Mouse (Mus musculus): ENCODE measurements around the gene Chil4. TPM values are rescaled to one million over a fixed set of nuclear protein-coding genes. Genes with fewer than 3 reads are reported as not detected.
"Not testable (repeated sequence)": the region's sequence is repeated elsewhere in the genome, so short reads cannot be mapped to it uniquely, and the experiment has no call there.

Chil4 gene
- not detected in 2 replicates for polyA plus RNA-seq (2015; fragmentation: Nextera tagmentation; extraction: Ambion mirVana)

DNA sequence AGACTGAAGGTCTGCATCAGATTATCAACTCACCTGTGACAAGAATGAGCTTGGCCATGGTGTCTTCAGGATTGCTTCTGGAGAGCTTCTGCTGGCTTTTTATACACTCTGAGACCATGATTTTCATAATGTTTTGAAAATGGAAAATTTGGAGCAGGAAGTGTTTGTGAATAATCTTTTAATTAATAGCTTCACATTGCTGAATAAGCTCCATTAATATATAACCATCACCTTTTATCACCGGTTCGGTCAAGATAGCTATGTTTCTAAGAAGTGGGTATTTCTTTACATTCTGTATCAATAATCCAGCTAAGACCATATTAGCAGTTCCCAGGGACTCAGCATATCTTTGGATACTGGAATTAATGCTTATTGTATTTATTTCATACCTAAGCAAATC, at the start of gene Chil4:
Chil4 (minus strand) TSS at position 101 of the 400 bp plus-strand sequence.
- Histone ChIP-seq H3K27ac (replicated peaks) (no peak within 1 kb of the TSS), H3K36me3 (no peaks in the 10 kb centered on the region), H3K4me1 (no peaks in the 10 kb centered on the region), H3K9me3 (peaks cover 3% of the 10 kb centered on the region; the same call in 1 of the 2 replicates), H3K9ac (no peak within 1 kb of the TSS), H3K27me3 (replicated peaks) (no peaks in the 10 kb centered on the region), H3K4me3 (no peak within 1 kb of the TSS), H3K4me2 (no peak within 1 kb of the TSS)
- 78% methylated on average over 2 of the region's 2 CpGs for WGBS
- ATAC-seq (ENCODE audit: extremely low read depth, insufficient number of reproducible peaks, low FRiP score, low TSS enrichment), result no peak

DNA sequence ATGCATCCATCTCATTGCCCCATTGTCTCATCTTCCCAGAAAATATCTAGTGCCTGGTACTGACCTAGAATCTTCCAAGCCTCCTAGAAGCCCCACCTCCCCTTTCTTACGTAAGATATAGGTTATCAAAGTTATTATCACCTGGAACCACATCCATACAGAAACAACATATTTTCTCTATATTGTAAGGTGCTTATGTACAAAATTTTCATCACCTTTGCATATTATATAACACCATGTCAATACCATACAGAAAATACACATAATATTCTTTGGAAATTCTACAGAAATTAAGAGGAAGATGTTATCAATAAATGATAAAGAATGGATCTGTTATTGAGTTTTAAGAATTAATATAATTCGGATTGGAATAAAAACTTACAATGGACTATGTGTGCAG, 46.5 kb upstream of the Chil4 start:
- ATAC-seq (ENCODE audit: extremely low read depth, insufficient number of reproducible peaks, low FRiP score, low TSS enrichment), result no peak; the same call in 1 of the 2 replicates
- H3K4me2 ChIP-seq, result no peak overlapping the region
- H3K36me3 ChIP-seq, result no peaks in the 10 kb centered on the region
- H3K4me3 ChIP-seq, result no peak overlapping the region
- 63% methylated on average over 2 of the region's 2 CpGs for WGBS
- H3K27ac ChIP-seq (replicated peaks), result no peak overlapping the region
- H3K4me1 ChIP-seq, result no peaks in the 10 kb centered on the region
- peaks cover 34% of the 10 kb centered on the region for H3K9me3 ChIP-seq
- H3K27me3 ChIP-seq (replicated peaks), result no peaks in the 10 kb centered on the region
- H3K9ac ChIP-seq, result no peak overlapping the region

GRCm38 (mm10) chr3:106264854-106265253, 45.5 kb upstream of the Chil4 start:
- no peak for ATAC-seq (ENCODE audit: extremely low read depth, insufficient number of reproducible peaks, low FRiP score, low TSS enrichment)
- Histone ChIP-seq H3K27ac (replicated peaks) (no peak overlapping the region), H3K4me2 (no peak overlapping the region), H3K4me1 (no peaks in the 10 kb centered on the region), H3K36me3 (no peaks in the 10 kb centered on the region), H3K27me3 (replicated peaks) (no peaks in the 10 kb centered on the region), H3K9me3 (peaks cover 34% of the 10 kb centered on the region), H3K9ac (no peak overlapping the region), H3K4me3 (no peak overlapping the region)

- H3K27ac ChIP-seq (replicated peaks); H3K27me3 ChIP-seq (replicated peaks); H3K4me1 ChIP-seq; H3K4me3 ChIP-seq; H3K9ac ChIP-seq; H3K4me2 ChIP-seq; ATAC-seq (ENCODE audit: extremely low read depth, insufficient number of reproducible peaks, low FRiP score, low TSS enrichment); H3K36me3 ChIP-seq: not testable (repeated sequence)
- 81% methylated on average over 11 of the region's 11 CpGs for WGBS
- H3K9me3 ChIP-seq, result peaks cover 63% of the 10 kb centered on the region
Measured at GRCm38 (mm10) chr3:106257076-106257475, 37.8 kb upstream of the Chil4 start.

DNA sequence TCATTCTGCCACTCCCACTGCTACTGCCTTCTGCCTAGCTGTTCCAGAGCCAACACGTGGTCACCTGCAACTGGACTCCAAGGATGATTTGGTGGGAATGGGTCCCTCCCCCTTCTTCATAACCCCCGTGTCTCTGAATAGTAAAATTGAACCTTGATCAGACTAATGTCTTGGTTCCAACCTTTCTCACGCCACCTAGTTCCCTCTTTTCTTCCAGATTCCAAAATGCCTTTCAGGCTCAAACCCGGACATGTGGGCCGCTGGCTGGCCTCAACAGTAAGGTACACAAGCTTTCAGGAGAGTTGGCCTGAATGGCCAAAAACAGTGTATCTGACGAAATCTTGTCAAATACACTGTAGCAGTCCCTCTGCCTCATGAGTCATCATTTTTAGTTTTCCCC, 33.4 kb upstream of the Chil4 start:
- H3K4me1 ChIP-seq, result no peaks in the 10 kb centered on the region
- H3K4me2 ChIP-seq, result no peak overlapping the region
- no peaks in the 10 kb centered on the region for H3K27me3 ChIP-seq (replicated peaks)
- ATAC-seq (ENCODE audit: extremely low read depth, insufficient number of reproducible peaks, low FRiP score, low TSS enrichment), result no peak
- H3K27ac ChIP-seq (replicated peaks), result no peak overlapping the region
- no peak overlapping the region for H3K4me3 ChIP-seq
- H3K36me3 ChIP-seq, result no peaks in the 10 kb centered on the region
- no peak overlapping the region for H3K9ac ChIP-seq
- peaks cover 58% of the 10 kb centered on the region for H3K9me3 ChIP-seq
- 71% methylated on average over 6 of the region's 6 CpGs for WGBS

DNA sequence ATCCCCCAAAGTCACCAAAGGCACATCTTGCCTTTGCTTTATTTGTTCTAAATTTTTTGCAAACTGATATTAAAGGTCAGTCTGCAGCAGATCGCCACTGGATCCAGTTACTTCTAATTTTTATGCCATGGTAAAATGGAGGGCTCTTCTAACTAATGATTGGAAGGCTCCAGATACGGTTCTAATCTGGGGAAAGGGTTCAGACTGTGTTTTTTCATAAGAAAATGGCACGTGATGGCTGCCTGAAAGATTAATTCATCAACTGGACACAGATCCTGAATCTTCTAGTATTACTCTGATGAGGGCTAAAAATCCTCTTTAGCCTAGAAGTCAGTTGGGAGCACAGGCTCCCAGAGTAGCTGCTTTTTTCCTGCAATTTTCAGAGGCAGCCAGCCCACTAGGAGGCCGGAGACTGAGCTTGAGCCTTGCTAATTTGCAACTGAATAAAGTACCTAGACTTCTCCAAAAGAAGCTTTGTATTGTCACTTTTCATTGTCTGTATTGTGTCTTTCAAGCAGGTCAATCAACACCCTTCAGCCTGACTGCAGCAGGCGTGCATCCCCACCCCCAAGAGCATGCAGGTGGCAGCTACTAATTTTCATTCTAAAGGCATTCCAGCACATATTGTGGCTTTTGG, 31.6 kb upstream of the Chil4 start:
- H3K9me3 ChIP-seq, result peaks cover 53% of the 10 kb centered on the region
- not testable (repeated sequence) for H3K4me2 ChIP-seq; H3K27ac ChIP-seq (replicated peaks); H3K4me1 ChIP-seq; H3K27me3 ChIP-seq (replicated peaks); H3K4me3 ChIP-seq; H3K9ac ChIP-seq; ATAC-seq (ENCODE audit: extremely low read depth, insufficient number of reproducible peaks, low FRiP score, low TSS enrichment); H3K36me3 ChIP-seq
- 63% methylated on average over 5 of the region's 5 CpGs for WGBS

DNA sequence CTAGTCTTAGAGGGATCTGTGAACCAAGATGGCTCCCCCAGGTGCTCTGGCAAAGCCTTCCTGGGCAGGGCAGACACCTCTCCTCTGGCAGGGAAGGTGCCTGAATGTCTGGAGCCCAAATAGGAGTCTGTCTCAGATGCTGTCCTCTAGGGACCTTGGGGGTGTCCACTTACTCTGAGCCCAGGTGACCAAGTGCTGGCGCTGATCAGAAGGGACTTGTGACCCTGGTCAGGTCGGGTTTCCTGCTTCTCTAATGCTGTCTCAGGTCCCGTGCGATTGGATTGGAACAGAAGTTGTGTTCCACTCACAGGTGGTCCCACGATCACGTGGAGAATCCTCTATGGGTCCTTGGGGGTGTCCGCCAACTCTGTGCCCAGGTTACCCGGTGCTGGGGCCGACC, 28.1 kb upstream of the Chil4 start:
- not testable (repeated sequence) for H3K27me3 ChIP-seq (replicated peaks); H3K4me1 ChIP-seq; H3K27ac ChIP-seq (replicated peaks); H3K36me3 ChIP-seq; H3K4me3 ChIP-seq; H3K9ac ChIP-seq; H3K4me2 ChIP-seq; ATAC-seq (ENCODE audit: extremely low read depth, insufficient number of reproducible peaks, low FRiP score, low TSS enrichment)
- peaks cover 36% of the 10 kb centered on the region for H3K9me3 ChIP-seq
- 68% methylated on average over 9 of the region's 9 CpGs for WGBS

GRCm38 (mm10) chr3:106240210-106240609, 20.9 kb upstream of the Chil4 start:
- peaks cover 47% of the 10 kb centered on the region for H3K9me3 ChIP-seq
- 68% methylated on average over 1 of the region's 1 CpGs for whole genome bisulfite sequencing
- not testable (repeated sequence) for H3K27ac ChIP-seq (replicated peaks); H3K4me1 ChIP-seq; H3K36me3 ChIP-seq; H3K27me3 ChIP-seq (replicated peaks); H3K4me2 ChIP-seq; H3K4me3 ChIP-seq; ATAC-seq (ENCODE audit: extremely low read depth, insufficient number of reproducible peaks, low FRiP score, low TSS enrichment); H3K9ac ChIP-seq

- Histone ChIP-seq H3K36me3 (no peaks in the 10 kb centered on the region), H3K9me3 (peaks cover 47% of the 10 kb centered on the region), H3K4me1 (no peaks in the 10 kb centered on the region), H3K4me2 (no peak overlapping the region), H3K27ac (replicated peaks) (no peak overlapping the region), H3K9ac (no peak overlapping the region), H3K4me3 (no peak overlapping the region), H3K27me3 (replicated peaks) (no peaks in the 10 kb centered on the region)
- 73% methylated on average over 5 of the region's 5 CpGs for WGBS
- ATAC-seq (ENCODE audit: extremely low read depth, insufficient number of reproducible peaks, low FRiP score, low TSS enrichment), result no peak; the same call in 1 of the 2 replicates
Measured at GRCm38 (mm10) chr3:106239196-106239791, 20.0 kb upstream of the Chil4 start.

DNA sequence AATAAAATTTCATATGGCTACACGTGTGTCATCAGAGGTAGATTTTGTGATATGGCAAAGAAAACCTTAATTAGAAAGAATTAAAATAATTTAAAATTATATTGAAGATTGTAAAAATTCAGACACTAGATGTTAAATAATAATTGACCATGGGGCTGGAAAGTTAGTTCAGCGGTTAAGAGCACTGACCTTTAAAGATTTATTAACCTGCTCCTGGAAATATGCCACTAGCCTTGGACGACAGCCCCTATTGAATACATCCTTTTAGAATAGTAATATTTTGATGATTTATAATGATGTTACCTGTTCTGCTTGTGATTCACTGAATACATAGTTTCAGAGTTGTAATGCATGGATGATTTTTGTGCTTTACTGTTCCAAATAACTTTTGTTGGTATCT, 4.1 kb upstream of the Chil4 start:
- ATAC-seq (ENCODE audit: extremely low read depth, insufficient number of reproducible peaks, low FRiP score, low TSS enrichment); H3K4me3 ChIP-seq; H3K4me1 ChIP-seq; H3K4me2 ChIP-seq; H3K27ac ChIP-seq (replicated peaks); H3K9ac ChIP-seq; H3K27me3 ChIP-seq (replicated peaks); H3K9me3 ChIP-seq; H3K36me3 ChIP-seq: not testable (repeated sequence)
- WGBS, result 54% methylated on average over 3 of the region's 3 CpGs

GRCm38 (mm10) chr3:106221625-106222265, 2.4 kb upstream of the Chil4 start:
- H3K9ac ChIP-seq, result no peak overlapping the region
- WGBS, result 65% methylated on average over 1 of the region's 1 CpGs
- no peak overlapping the region for H3K4me2 ChIP-seq
- H3K4me3 ChIP-seq, result no peak overlapping the region
- H3K27ac ChIP-seq (replicated peaks), result no peak overlapping the region
- ATAC-seq (ENCODE audit: extremely low read depth, insufficient number of reproducible peaks, low FRiP score, low TSS enrichment), result no peak
- no peaks in the 10 kb centered on the region for H3K27me3 ChIP-seq (replicated peaks)
- peaks cover 5% of the 10 kb centered on the region for H3K9me3 ChIP-seq
- no peaks in the 10 kb centered on the region for H3K4me1 ChIP-seq
- H3K36me3 ChIP-seq, result no peaks in the 10 kb centered on the region

Measured in heart, embryonic 13.5 days (tissue).